Mouse (Mus musculus): ENCODE data around the gene 6030468B19Rik.
"Not testable (repeated sequence)": the region's sequence is repeated elsewhere in the genome, so short reads cannot be mapped to it uniquely, and the experiment has no call there.

6030468B19Rik gene

DNA sequence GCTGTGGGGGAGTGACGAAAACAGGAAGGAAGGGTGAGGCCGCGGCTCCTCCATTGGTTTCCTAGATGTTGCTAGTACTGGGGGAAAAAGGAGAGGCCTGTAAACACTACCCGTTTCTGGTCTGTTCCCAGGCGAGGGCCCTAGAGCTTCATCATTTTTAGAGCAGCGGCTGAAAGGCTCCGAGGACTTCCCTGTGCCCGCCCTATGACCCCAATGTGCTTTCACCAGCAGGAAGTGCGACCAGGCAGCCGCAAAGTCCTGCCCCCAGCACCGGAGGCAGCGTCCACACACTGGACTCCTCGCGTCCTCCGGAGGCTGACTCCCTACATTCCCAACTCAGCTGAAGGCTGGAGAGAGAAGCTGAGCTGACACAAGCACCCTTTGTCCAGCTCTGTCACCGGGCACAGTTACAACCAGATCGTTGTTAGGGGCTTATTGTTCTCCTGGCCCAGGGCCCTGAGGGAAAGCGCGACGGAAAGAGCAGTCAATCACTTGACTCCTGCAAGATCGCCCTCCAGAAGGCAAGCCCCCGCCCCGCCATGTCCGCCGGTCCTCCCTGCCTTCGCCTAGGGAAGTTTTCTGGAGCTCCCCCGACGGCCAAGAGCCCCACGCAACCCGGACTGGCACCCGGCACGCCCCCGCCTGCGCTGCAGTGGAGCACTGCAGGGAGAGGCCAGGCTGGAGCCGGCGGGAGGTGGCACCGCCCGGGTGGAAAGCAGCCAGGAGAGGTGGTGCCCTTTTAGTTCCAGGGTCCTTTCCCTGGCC is 17.8 kb upstream of the 6030468B19Rik start:
- DNase-seq: peak; percentile 87

DNA sequence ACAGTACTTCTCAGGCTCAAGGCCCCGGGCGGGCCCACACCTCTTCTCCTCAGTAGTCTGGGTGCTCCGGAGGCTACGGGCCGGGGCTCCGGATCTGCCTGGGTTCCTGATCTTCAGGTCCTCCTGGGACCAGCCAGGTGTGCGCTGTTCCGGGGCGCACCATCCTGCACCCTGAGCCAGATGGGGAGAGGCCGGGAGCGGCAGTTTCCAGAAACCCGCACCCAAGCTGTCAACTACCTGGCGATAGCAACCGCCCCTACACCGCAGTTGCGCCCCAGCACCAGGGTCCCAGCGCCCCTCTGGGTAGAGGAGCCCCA is 17.3 kb upstream of the 6030468B19Rik start:
- no peak for DNase-seq

GRCm38 (mm10) chr11:117780582-117781111 is 16.8 kb upstream of the 6030468B19Rik start:
- DNase-seq: peak; percentile 94

- peak; percentile 88 for DNase-seq
Observed at GRCm38 (mm10) chr11:117781199-117781821, 16.1 kb upstream of the 6030468B19Rik start.

- peak; percentile 77 for DNase-seq
Observed at GRCm38 (mm10) chr11:117781993-117782704, 15.3 kb upstream of the 6030468B19Rik start, which contains the start of the genes Tmc8 and Tmc6. TSS of gene Tmc8 (plus strand) at chr11:117782076. TSS of gene Tmc6 (minus strand) at chr11:117782198.

GRCm38 (mm10) chr11:117782705-117783034 is 14.8 kb upstream of the 6030468B19Rik start:
- no peak for DNase-seq

DNA sequence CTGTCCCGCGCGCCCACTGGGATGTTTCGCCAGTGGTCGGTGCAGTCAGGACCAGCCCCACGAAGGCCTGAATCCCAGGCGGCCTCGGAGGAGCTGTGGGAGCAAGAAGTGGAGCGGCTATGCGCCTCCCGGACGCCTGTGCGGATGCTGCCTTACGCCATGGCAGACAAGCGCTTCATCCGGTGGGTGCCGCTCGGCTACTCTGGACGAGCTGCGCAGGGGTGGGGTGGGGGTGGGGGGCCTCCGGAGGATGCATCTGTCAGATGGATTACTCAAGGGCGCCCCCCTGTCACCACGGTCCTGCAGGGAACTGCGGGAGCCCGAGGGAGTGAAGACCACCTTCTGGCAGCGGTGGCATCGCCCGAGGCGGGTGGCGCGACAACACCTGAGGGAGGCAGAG is 14.4 kb upstream of the 6030468B19Rik start:
- peak; percentile 83 for DNase-seq

DNA sequence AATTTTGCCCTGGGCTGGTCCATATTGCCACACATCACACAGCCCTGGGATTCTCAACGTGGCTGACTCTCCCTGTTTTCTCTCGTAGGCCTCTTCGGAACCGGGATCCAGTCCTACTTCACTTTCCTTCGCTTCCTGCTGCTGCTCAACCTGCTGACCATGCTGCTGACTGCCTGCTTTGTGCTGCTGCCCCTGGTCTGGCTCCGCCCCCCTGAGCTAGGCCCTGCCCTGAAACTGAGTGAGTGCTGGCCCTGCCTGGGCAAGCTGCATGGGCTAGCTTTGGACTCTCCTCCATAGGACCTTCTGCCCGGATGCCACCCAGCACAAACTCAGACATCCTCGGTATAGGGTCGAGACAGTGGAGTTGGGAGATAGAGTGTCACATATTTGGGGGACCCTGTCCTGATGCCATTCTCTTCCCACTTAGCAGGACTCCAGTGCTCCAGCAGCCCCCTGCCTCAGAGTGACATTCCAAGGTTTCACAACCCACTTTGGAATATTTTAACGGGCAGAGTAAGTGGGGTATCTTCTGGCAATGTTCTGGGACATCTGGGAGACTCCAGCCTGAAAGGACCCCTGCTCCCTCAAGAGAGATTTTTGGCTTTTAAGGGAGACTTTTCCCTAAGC is 13.7 kb upstream of the 6030468B19Rik start:
- peak; percentile 61 for DNase-seq

DNA sequence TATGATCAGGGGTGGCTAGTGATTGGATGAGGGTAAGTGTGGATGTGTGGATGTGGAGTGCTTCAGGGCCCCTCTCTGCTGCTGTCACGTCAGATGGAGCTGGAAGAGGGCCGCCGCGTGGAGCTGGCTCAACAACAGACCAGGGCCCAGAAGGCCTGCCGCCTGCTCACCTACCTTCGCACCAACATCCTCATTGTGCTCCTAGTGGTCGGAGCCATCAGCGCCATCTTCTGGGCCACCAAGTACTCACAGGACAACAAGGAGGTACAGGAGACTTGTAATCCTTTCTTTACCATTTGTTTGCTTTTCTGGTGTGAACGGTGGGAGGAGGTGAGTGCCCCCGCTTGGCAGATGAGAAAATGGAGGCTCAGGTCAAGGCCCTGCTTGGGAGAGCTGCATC is 11.2 kb upstream of the 6030468B19Rik start:
- DNase-seq: peak; percentile 84

DNA sequence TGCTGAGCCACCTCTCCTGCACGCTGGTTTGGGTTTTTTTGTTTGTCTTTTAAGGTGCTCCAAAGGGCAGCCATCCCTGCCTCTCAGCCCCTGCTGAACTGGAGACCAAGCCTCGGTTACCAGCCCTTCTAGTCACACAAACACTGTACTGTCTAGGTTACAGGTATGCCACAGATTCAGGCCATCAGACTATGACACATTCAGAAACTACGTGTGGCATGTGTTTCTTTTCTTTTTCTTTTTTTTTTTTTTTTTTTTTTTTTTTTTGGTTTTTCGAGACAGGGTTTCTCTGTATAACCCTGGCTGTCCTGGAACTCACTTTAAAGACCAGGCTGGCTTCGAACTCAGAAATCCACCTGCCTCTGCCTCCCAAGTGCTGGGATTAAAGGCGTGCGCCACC is 9.0 kb upstream of the 6030468B19Rik start:
- DNase-seq: not testable (repeated sequence)

DNA sequence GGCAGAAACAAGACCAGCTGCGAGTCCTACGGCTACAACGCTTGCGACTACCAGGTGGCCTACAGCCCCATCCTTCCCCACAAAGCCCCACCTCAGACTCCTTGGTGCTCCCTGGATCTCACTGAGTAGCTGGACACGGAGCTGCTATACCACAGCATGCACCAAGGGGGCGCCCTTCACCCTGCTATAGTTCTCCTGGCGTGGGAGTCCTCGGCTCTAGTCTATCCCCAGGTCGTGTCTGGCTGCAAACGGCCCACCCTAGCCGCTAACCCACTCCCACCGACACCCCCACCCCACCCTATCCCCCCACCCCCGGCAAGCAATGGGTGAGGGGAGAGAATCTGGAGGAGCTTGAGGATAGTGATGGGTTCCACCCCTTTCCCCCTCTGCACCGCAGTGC is 7.2 kb upstream of the 6030468B19Rik start:
- peak; percentile 84 for DNase-seq

DNA sequence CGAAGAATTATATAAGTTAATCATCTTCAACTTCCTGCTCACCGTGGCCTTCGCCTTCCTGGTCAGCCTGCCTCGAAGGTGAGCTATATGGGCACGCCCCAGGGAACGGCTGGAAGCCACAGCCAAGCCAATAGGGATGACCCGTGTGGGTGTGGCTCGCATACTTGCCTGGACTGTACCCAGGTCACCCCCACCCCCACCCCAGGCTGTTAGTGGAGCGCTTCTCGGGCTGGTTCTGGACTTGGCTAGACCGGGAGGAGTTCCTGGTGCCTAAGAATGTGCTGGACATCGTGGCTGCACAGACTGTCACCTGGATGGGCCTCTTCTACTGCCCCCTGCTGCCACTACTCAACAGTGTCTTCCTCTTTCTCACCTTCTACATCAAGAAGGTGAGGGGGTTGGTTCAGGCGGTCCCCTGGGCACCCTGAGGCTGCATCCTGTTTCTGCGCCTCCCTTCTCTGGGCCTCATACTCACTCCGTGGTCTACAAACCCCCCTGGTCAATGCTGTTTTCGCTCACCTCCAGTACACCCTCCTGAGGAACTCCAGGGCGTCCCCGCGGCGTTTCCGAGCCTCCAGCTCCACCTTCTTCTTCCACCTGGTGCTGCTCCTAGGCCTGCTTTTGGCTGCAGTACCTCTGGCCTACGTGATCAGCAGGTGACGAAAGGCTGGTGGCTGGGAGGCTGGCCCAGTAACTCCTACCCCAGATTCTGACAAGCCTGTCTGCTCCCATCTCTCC is 6.6 kb upstream of the 6030468B19Rik start:
- peak; percentile 75 for DNase-seq

GRCm38 (mm10) chr11:117791441-117791761 is 6.1 kb upstream of the 6030468B19Rik start:
- no peak for DNase-seq

DNA sequence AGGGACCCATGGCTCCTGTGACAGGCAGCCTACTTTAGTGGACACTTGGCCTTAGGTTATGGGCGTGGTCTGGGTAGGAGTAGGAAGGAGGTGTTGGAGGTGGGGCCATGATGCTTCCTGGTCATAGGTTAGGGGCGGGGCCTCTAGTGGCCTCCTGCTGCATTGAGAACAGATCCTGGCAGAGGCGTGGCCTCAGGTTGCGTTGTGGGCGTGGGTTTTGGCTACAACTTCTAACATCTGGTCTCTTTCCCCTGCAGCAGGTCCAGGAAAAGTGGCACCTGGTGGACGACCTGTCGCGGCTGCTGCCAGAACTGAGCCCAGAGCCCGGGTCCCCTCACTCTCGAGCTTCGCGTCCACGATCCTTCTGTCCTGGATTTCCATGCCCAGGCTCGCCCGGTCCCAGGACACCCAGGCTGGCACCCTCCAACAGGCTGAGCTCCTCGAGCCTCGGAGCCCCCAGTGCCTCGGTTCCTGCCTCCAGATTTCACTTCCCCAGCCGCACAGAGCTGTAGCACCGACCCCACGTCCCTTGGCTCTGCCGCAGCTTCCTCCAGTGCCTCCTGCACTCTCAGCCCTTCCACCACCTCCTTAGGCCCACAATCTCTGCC is 5.1 kb upstream of the 6030468B19Rik start:
- DNase-seq: peak; percentile 87

- no peak for DNase-seq
Observed at GRCm38 (mm10) chr11:117794035-117794551, 3.4 kb upstream of the 6030468B19Rik start.

DNA sequence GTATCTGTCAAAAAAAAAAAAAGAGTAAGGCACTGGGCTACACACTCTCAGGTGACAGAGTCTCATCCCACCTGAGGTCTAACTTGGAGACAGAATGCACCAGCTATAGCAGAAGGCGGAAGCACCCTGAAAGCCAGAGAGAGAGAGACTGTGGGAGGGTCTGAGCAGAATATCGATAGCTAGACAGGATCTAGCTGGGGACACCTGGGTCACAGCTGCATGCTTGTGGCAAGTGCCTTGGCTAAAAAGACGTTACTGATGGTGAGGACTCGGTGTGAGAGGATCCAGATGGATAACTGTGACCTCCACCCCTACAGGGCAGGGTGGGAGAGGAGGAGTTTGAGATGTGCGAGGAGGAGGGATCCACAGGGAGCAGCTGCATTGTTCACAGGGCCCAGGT is 506 bp upstream of the 6030468B19Rik start:
- DNase-seq: no peak

DNA sequence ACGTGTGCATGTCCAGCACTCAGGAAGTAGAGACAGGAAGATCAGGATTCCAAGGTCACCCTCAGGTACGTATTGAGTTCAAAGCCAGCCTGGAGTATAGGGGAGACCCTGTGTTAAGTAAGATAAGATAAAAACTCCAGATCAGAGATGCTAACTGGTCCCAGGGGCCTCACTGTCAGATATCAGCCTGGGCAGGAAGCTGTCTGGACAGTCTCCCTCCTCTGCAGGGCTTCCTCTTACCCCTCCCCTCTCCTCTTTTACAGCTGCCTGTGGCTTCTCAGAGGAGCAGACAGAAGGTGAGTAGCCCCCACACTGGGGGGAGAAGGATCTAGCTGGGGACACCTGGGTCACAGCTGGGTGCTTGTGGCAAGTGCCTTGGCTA is 691 bp downstream of the 6030468B19Rik start:
- no peak for DNase-seq

GRCm38 (mm10) chr11:117799174-117799573 is 1.7 kb downstream of the 6030468B19Rik start:
- no peak for DNase-seq

- no peak for DNase-seq
Observed at GRCm38 (mm10) chr11:117800038-117800437, 2.6 kb downstream of the 6030468B19Rik start.

- DNase-seq: no peak
Observed at GRCm38 (mm10) chr11:117801650-117802049, 4.2 kb downstream of the 6030468B19Rik start.

DNA sequence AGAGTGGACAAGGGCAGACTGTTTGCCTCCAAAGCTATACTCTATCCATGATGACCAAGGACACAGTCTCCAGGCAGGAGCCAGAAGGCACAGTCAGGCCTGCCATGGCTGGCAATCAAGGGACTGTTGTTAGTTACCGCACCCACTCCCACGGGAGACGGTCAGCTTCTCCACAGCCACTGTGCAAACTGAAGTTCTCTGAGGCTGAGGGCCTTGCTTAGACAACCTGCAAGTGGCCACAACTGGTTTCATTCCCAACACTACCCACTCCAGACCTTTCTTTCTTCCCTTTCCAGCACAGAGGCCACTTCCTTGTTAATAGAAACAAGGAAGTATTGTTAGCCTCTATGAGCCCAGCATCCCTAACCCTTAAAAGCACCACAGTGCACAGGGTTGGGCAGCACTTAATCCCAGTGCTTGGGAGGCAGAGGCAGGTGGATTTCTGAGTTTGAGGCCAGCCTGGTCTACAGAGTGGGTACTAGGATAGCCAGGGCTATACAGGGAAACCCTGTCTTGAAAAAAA is 5.8 kb downstream of the 6030468B19Rik start:
- no peak for DNase-seq

- no peak for DNase-seq
Observed at GRCm38 (mm10) chr11:117806781-117807180, 9.3 kb downstream of the 6030468B19Rik start.

Measured in kidney, postnatal 10 days (tissue).